Mouse (Mus musculus): ENCODE results near the gene Ank2.

The Ank2 gene

GRCm38 (mm10) chr3:127292864-127293478, 206.2 kb downstream of the Ank2 start:
- DNase-seq (ENCODE audit: low spot score) = no peak

- no peak for DNase-seq (ENCODE audit: low spot score)
These were observed 216.9 kb downstream of the Ank2 start for GRCm38 (mm10) chr3:127282277-127282676.

GRCm38 (mm10) chr3:127281390-127281789, 217.8 kb downstream of the Ank2 start:
- no peak for DNase-seq (ENCODE audit: low spot score)

- no peak for DNase-seq (ENCODE audit: low spot score)
These were observed 218.8 kb downstream of the Ank2 start for GRCm38 (mm10) chr3:127280376-127280775.

GRCm38 (mm10) chr3:127275953-127276352, 223.2 kb downstream of the Ank2 start:
- no peak for DNase-seq (ENCODE audit: low spot score)

- DNase-seq (ENCODE audit: low spot score) = no peak
These were observed 226.3 kb downstream of the Ank2 start for GRCm38 (mm10) chr3:127272801-127273200.

GRCm38 (mm10) chr3:127269616-127270015, 229.5 kb downstream of the Ank2 start:
- DNase-seq (ENCODE audit: low spot score) = no peak

GRCm38 (mm10) chr3:127267846-127268245, 231.3 kb downstream of the Ank2 start:
- DNase-seq (ENCODE audit: low spot score) = no peak

- no peak for DNase-seq (ENCODE audit: low spot score)
These were observed 233.4 kb downstream of the Ank2 start for GRCm38 (mm10) chr3:127265732-127266131.

- no peak for DNase-seq (ENCODE audit: low spot score)
These were observed 234.0 kb downstream of the Ank2 start for GRCm38 (mm10) chr3:127265182-127265581.

- no peak for DNase-seq (ENCODE audit: low spot score)
These were observed 238.4 kb downstream of the Ank2 start for GRCm38 (mm10) chr3:127260786-127261166.

- DNase-seq (ENCODE audit: low spot score) = no peak
These were observed 239.0 kb downstream of the Ank2 start for GRCm38 (mm10) chr3:127260007-127260785.

- no peak for DNase-seq (ENCODE audit: low spot score)
These were observed 240.6 kb downstream of the Ank2 start for GRCm38 (mm10) chr3:127258466-127259075.

- no peak for DNase-seq (ENCODE audit: low spot score)
These were observed 241.2 kb downstream of the Ank2 start for GRCm38 (mm10) chr3:127257969-127258368.

- no peak for DNase-seq (ENCODE audit: low spot score)
These were observed 241.7 kb downstream of the Ank2 start for GRCm38 (mm10) chr3:127257279-127257925.

- DNase-seq (ENCODE audit: low spot score) = no peak
These were observed 242.5 kb downstream of the Ank2 start for GRCm38 (mm10) chr3:127256681-127257080.

GRCm38 (mm10) chr3:127250930-127251329, 248.2 kb downstream of the Ank2 start:
- DNase-seq (ENCODE audit: low spot score) = no peak

GRCm38 (mm10) chr3:127248611-127249010, 250.5 kb downstream of the Ank2 start:
- DNase-seq (ENCODE audit: low spot score) = no peak

GRCm38 (mm10) chr3:127246989-127247708, 252.0 kb downstream of the Ank2 start:
- no peak for DNase-seq (ENCODE audit: low spot score)

GRCm38 (mm10) chr3:127243928-127244642, 255.1 kb downstream of the Ank2 start:
- DNase-seq (ENCODE audit: low spot score) = no peak

- no peak for DNase-seq (ENCODE audit: low spot score)
These were observed 256.8 kb downstream of the Ank2 start for GRCm38 (mm10) chr3:127242234-127242810.
